Mouse (Mus musculus): ENCODE results near the gene Clec4g.

DNA sequence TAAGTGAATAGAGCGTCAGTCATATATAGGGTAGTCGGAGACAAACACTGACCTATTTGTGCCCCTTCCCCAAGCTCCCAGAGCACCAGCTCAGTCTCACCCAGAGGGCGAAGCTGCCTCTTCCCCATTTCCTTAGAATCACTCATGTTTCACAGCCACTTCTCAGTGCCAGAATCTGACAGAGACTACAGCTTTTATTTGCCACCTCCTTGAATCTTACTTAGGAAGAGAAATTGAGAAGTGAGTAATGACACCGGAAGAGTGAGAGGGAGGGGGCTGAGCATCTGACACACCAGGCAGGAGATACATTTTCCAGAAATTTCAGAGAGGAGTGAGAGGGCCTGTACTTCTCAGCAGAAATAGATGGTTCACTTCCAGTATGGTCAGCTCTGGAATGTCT, 28.3 kb upstream of the Clec4g start, which contains the start of gene Cd209a:
- TF ChIP-seq CTCF (IDR thresholded peaks at IDR 0.05) (no peak), EP300 (IDR thresholded peaks at IDR 0.05; ENCODE audit: insufficient read depth, low read depth, low read length) (no peak)

All from heart, adult 2 months (tissue).